Mouse (Mus musculus): ENCODE results near the gene Cldn18.

- TF ChIP-seq CTCF (IDR thresholded peaks at IDR 0.05; ENCODE audit: extremely low read depth, insufficient read length, insufficient replicate concordance, low read depth, low read length) (no peak), POLR2A (IDR thresholded peaks at IDR 0.05; ENCODE audit: low read depth, low read length) (no peak)
Measured at GRCm38 (mm10) chr9:99690386-99690785, 26.7 kb downstream of the Cldn18 start.

All from small intestine, adult 2 months (tissue).